Mouse (Mus musculus) ES-Bruce4 (cell line): ENCODE measurements around the gene Saysd1. TPM values are rescaled to one million over a fixed set of nuclear protein-coding genes. Genes with fewer than 3 reads are reported as not detected.

Experiments
- H3K27ac ChIP-seq: 2 replicates; pipeline ENCODE4 v1.5.1; 2012; ENCODE audit warnings: low read length, inconsistent platforms; ENCODE audit not compliant: insufficient read depth
- H3K27me3 ChIP-seq: 2 replicates; pipeline ENCODE4 v1.6.1; 2012; ENCODE audit warnings: mild to moderate bottlenecking, low read length, inconsistent platforms; ENCODE audit not compliant: control insufficient read depth, poor library complexity, insufficient read depth, severe bottlenecking
- H3K36me3 ChIP-seq: 2 replicates; pipeline ENCODE4 v1.6.1; 2012; ENCODE audit warnings: inconsistent platforms, mild to moderate bottlenecking, low read length, moderate library complexity; ENCODE audit not compliant: control insufficient read depth, poor library complexity, insufficient read depth, severe bottlenecking
- H3K4me1 ChIP-seq: one replicate; pipeline ENCODE4 v1.8.1; 2011; ENCODE audit warnings: low read length; ENCODE audit not compliant: control insufficient read depth, insufficient read depth
- H3K4me3 ChIP-seq: 2 replicates; pipeline ENCODE4 v1.5.1; 2011; ENCODE audit warnings: low read depth, mild to moderate bottlenecking, low read length
- H3K9ac ChIP-seq: 2 replicates; pipeline ENCODE4 v1.6.1; 2012; ENCODE audit warnings: low read depth, mild to moderate bottlenecking, inconsistent platforms; ENCODE audit not compliant: poor library complexity, severe bottlenecking
- H3K9me3 ChIP-seq: replicated peaks from 2 replicates; pipeline ENCODE4 v1.6.1; 2012; ENCODE audit warnings: mild to moderate bottlenecking, low read length, inconsistent platforms; ENCODE audit not compliant: control insufficient read depth, poor library complexity, insufficient read depth, severe bottlenecking
- CTCF ChIP-seq: IDR thresholded peaks from one replicate; pipeline ENCODE4 v1.8.1; 2011; ENCODE audit warnings: low read depth, low read length
- EP300 ChIP-seq: IDR thresholded peaks from 2 replicates; pipeline ENCODE4 v1.6.1; 2011; ENCODE audit warnings: low read depth, low read length; ENCODE audit not compliant: insufficient read depth
- POLR2A ChIP-seq: IDR thresholded peaks from one replicate; pipeline ENCODE4 v1.8.1; 2011; ENCODE audit warnings: low read length; ENCODE audit not compliant: insufficient read depth
- polyA plus RNA-seq: library from polyadenylated mRNA; stranded (reverse); fragments of >200 nt; gene quantifications from 2 replicates; pipeline ENCODE4 v1.2.4, GENCODE M21; 2011; ENCODE audit warnings: low read depth; ENCODE audit not compliant: missing spikeins, insufficient read depth, insufficient read length

The Saysd1 gene
- polyA plus RNA-seq, 1 experiment, result 5.8 TPM

DNA sequence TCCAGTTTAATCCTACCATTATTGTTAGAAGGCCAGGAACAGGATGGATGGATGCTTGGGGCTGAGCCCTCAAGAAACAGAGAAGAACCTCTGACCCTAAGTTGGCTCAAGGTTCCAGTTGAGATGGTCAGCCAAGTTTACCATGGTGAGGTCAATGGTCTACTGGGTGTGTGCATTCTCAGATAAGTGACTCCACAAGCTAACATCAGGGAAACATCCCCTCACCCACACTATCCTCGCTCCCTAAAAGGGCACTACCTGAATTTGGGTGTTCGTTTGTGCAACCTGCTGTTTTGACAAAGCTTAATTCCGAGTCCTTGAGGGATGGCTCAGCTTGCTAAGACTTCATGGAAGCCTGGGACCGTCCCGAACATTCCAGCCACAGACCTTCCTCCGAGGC, 42.0 kb upstream of the Saysd1 start:
- Histone ChIP-seq H3K9me3 (no peaks in the 10 kb centered on the region), H3K36me3 (no peaks in the 10 kb centered on the region; the same call in 1 of the 2 replicates), H3K4me1 (peaks cover 1% of the 10 kb centered on the region), H3K9ac (peak overlapping the region; percentile 78), H3K27ac (no peak overlapping the region), H3K4me3 (peak overlapping the region; percentile 98), H3K27me3 (no peaks in the 10 kb centered on the region)
- TF ChIP-seq EP300 (no peak), POLR2A (no peak), CTCF (no peak)

GRCm38 (mm10) chr14:20179731-20180280, 41.5 kb upstream of the Saysd1 start:
- H3K27ac ChIP-seq, result peak overlapping the region; percentile 83
- H3K9ac ChIP-seq, result peak overlapping the region; percentile 78
- H3K27me3 ChIP-seq, result no peaks in the 10 kb centered on the region
- no peaks in the 10 kb centered on the region; the same call in 1 of the 2 replicates for H3K36me3 ChIP-seq
- TF ChIP-seq CTCF (no peak), POLR2A (no peak), EP300 (no peak)
- H3K4me3 ChIP-seq, result peak overlapping the region; percentile 98
- H3K4me1 ChIP-seq, result peaks cover 3% of the 10 kb centered on the region
- H3K9me3 ChIP-seq, result no peaks in the 10 kb centered on the region

GRCm38 (mm10) chr14:20179080-20179479, 40.7 kb upstream of the Saysd1 start:
- TF ChIP-seq CTCF (no peak), POLR2A (no peak), EP300 (no peak)
- Histone ChIP-seq H3K9me3 (no peaks in the 10 kb centered on the region), H3K36me3 (no peaks in the 10 kb centered on the region; the same call in 1 of the 2 replicates), H3K27me3 (no peaks in the 10 kb centered on the region), H3K4me3 (peak overlapping the region; percentile 61; the same call in 1 of the 2 replicates), H3K9ac (peak overlapping the region; percentile 78), H3K27ac (peak overlapping the region; percentile 83), H3K4me1 (peaks cover 3% of the 10 kb centered on the region)

DNA sequence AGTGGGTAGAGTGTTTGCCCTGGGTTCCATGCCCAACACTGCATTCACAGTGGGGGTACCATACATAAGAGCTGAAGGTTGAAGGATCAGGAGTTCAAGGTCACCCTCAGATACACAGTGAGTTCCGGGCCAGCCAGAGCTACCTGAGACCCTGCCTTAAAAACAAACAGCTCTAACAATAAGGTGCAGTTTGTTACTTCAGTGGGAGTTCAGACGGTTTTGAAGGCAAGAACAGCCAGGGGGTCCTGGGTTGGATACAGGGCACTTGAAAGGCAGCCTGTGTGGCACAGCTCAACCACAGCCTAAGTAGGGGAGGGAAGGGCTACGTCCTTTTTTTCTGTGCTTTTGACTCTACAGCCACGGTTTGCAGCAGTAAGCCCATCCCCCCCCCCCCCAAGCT, 40.3 kb upstream of the Saysd1 start:
- Histone ChIP-seq H3K4me3 (peak overlapping the region; percentile 54), H3K9ac (peak overlapping the region; percentile 78; the same call in 1 of the 2 replicates), H3K4me1 (peaks cover 3% of the 10 kb centered on the region), H3K27me3 (no peaks in the 10 kb centered on the region), H3K27ac (peak overlapping the region; percentile 70; the same call in 1 of the 2 replicates), H3K36me3 (no peaks in the 10 kb centered on the region; the same call in 1 of the 2 replicates), H3K9me3 (no peaks in the 10 kb centered on the region)
- TF ChIP-seq POLR2A (no peak), EP300 (peak; percentile 92)

GRCm38 (mm10) chr14:20177494-20178123, 39.3 kb upstream of the Saysd1 start:
- H3K4me1 ChIP-seq, result peaks cover 3% of the 10 kb centered on the region

DNA sequence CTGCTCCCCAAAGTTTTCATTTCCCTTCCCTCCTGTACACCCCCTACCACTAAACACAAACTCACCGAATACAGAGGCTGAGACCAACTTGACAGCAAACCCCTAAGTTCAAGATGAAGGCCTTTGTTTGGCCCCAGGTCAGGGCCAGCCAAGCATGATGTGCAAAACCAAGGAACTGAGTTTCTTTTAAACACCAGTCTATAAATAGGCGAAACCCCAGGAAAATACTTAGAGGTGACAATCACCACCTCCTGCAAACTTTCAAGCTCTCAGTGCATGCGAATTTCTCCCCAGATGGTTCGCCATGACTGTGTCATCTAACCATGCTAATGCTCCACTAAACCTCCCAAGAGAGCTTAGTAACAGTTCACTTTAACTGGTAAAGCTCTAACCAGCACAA, 37.4 kb upstream of the Saysd1 start:
- H3K9me3 ChIP-seq, result no peaks in the 10 kb centered on the region
- H3K4me1 ChIP-seq, result peaks cover 3% of the 10 kb centered on the region
- no peak overlapping the region for H3K9ac ChIP-seq
- no peaks in the 10 kb centered on the region for H3K27me3 ChIP-seq
- TF ChIP-seq CTCF, result no peak
- no peak for TF ChIP-seq POLR2A
- no peak for TF ChIP-seq EP300
- no peak overlapping the region for H3K4me3 ChIP-seq
- no peak overlapping the region; the same call in 1 of the 2 replicates for H3K27ac ChIP-seq
- H3K36me3 ChIP-seq, result peaks cover 5% of the 10 kb centered on the region

More at GRCm38 (mm10) chr14:20177494-20178123, 39.3 kb upstream of the Saysd1 start:
- Histone ChIP-seq H3K9me3 (no peaks in the 10 kb centered on the region), H3K4me3 (no peak overlapping the region), H3K36me3 (no peaks in the 10 kb centered on the region; the same call in 1 of the 2 replicates), H3K27me3 (no peaks in the 10 kb centered on the region), H3K9ac (no peak overlapping the region), H3K27ac (no peak overlapping the region)
- TF ChIP-seq POLR2A (no peak), CTCF (no peak), EP300 (no peak)
